In genomic region chr13:23285191-23285920, GRCm38 (mm10) we compare ENCODE assay signal across 9 mouse cellular contexts. TPM values are rescaled to one million over a fixed set of nuclear protein-coding genes. Genes with fewer than 3 reads are reported as not detected.
A peak's percentile ranks its signal among the peaks of the same experiment; 100 is the strongest.
DNase-seq lines count a peak whose midpoint lies in the region; TF ChIP-seq lines count a peak whose summit lies in the region.
"Had no signal": no experiment of that assay in that cellular context is flagged by ENCODE, and none has a peak within 500 bp of the region (broad histone marks: within the 10 kb centered on the region; RNA-seq: fewer than 3 reads in every experiment).

No protein-coding gene starts in this region.

- no peak for TF ChIP-seq CTCF in left cerebral cortex, adult 2 months (IDR thresholded peaks at IDR 0.05)

- H3K27ac ChIP-seq in left cerebral cortex, adult 2 months: no peak overlapping the region
- no peak overlapping the region for H3K27ac ChIP-seq in macrophage

- peak overlapping the region; percentile 53 for H3K4me3 ChIP-seq in left cerebral cortex, adult 2 months
- H3K4me3 ChIP-seq in macrophage (ENCODE audit: inconsistent target): peak overlapping the region; percentile 2; the same call in 1 of the 2 replicates

- no peaks in the 10 kb centered on the region for H3K36me3 ChIP-seq in macrophage (ENCODE audit: inconsistent target)

- intact Hi-C loops in left cerebral cortex, adult 2 months (cut with DNase I): loop anchor here (5.0 kb wide), 2 partner anchors 117 to 232 kb away; no protein-coding TSS in a partner anchor
- intact Hi-C loops in left cerebral cortex, postnatal 10 days (cut with DNase I): no loop called here

- no peaks in the 10 kb centered on the region for H3K79me2 ChIP-seq in macrophage (ENCODE audit: inconsistent target)

- WGBS in macrophage (ENCODE audit: missing documents): 10% methylated on average over 22 of the region's 22 CpGs

- DNase-seq in left cerebral cortex, adult 2 months (ENCODE audit: extremely low spot score in 1 of 2, low spot score in 2 of 2): peak in 1 of 2 experiments; percentile 40
- no peak for DNase-seq in left cerebral cortex, postnatal 10 days (ENCODE audit: extremely low spot score in 1 of 2, low spot score in 2 of 2)
- DNase-seq in brain, adult 2 months (ENCODE audit: low read depth, low spot score): peak; percentile 40
- peak; percentile 65 for DNase-seq in forelimb bud, embryonic 11.5 days (ENCODE audit: low read depth, low spot score)
- no peak for DNase-seq in ovary, postnatal 10 days (ENCODE audit: low spot score)
- DNase-seq in urinary bladder, postnatal 10 days (ENCODE audit: low spot score): no peak
- DNase-seq in lung, postnatal 4 days: no peak

RNA-seq across cellular contexts. Expression of gene Vmn1r223, which starts 38.4 kb away (rescaled TPM):
- not detected for total RNA-seq in left cerebral cortex, adult 2 months (2021)
- not detected for total RNA-seq in left cerebral cortex, postnatal 10 days (2021)
- not detected for total RNA-seq in macrophage (2018; cell fraction: chromatin; rRNA removed)
- total RNA-seq in macrophage (2018; cell fraction: cytosol; rRNA removed): not detected
- total RNA-seq in macrophage (2018; cell fraction: nucleus; rRNA removed): not detected
- not detected in 3 replicates for polyA plus RNA-seq in macrophage (2018)
- polyA plus RNA-seq: gonadal fat pad, adult 2 months had no signal

RNA-seq across cellular contexts. Expression of gene Vmn1r222, which starts 49.6 kb away (rescaled TPM):
- total RNA-seq in left cerebral cortex, adult 2 months (2021): not detected
- not detected for total RNA-seq in left cerebral cortex, postnatal 10 days (2021)
- not detected for total RNA-seq in macrophage (2018; cell fraction: chromatin; rRNA removed)
- total RNA-seq in macrophage (2018; cell fraction: cytosol; rRNA removed): not detected
- total RNA-seq in macrophage (2018; cell fraction: nucleus; rRNA removed): not detected
- polyA plus RNA-seq in macrophage (2018): not detected in 3 replicates
- polyA plus RNA-seq: gonadal fat pad, adult 2 months had no signal

Comparison
In these comparisons a context has a peak if more than half of its experiments do, and no peak if none do; other contexts are left out.
1. DNase-seq: peak in brain, adult 2 months (single experiment) and forelimb bud, embryonic 11.5 days (single experiment); none in left cerebral cortex, postnatal 10 days (0 of 2), ovary, postnatal 10 days (single experiment), urinary bladder, postnatal 10 days (single experiment) and lung, postnatal 4 days (0 of 2).